Comparison of ENCODE assay signal across 8 mouse cellular contexts in the genomic region with DNA sequence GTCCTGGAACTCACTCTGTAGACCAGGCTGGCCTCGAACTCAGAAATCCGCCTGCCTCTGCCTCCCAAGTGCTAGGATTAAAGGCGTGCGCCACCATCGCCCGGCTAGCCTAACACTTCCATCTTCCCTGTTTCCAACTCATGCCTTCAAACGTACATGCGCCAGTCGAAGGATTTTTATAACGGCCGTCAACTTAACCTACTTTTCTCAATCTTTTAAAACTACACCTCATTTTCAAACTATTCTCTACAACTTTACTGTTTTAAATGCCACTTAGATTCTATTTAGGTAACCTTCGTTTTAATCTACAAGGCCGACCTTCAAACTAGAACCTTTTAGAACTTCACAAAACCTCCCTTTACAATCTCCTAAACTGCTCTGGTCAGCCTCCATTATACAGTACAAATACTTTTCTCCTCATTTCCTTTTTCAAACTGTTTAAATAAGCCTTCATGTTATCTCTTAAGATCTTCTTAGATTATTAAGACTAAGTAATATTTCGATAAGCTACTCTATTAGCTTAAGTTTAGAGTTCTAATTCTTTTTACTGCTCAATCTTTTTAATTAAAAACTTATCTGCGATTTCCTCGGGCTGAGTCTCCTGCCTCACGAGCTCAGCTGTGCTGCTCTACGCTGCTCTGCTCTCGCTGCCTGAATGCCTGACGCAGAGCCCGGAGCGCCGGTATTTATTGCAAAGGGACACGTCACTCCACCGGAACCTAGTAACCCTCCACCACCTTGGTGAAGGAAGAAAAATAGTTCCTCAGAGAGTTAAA. TPM values are rescaled to one million over a fixed set of nuclear protein-coding genes. Genes with fewer than 3 reads are reported as not detected.
A peak's percentile ranks its signal among the peaks of the same experiment; 100 is the strongest.
DNase-seq lines count a peak whose midpoint lies in the region; ATAC-seq and TF ChIP-seq lines count a peak whose summit lies in the region.

No protein-coding gene starts in this region.

- no peak for TF ChIP-seq CTCF in intestine, postnatal 0 days (IDR thresholded peaks at IDR 0.05; ENCODE audit: low read depth)

- peak overlapping the region; percentile 100 for H3K27ac ChIP-seq in intestine, postnatal 0 days (ENCODE audit: low read depth, low read length)
- peak overlapping the region; percentile 100 for H3K27ac ChIP-seq in midbrain, embryonic 10.5 days (replicated peaks)

- no peaks in the 10 kb centered on the region for H3K27me3 ChIP-seq in intestine, postnatal 0 days (replicated peaks; ENCODE audit: control insufficient read depth, insufficient read depth, low read length)
- no peaks in the 10 kb centered on the region for H3K27me3 ChIP-seq in midbrain, embryonic 10.5 days (ENCODE audit: low read depth, poor library complexity, severe bottlenecking)

- H3K9ac ChIP-seq in intestine, postnatal 0 days (ENCODE audit: low read depth, low read length) = peak overlapping the region; percentile 97

- intact Hi-C loops in left cerebral cortex, postnatal 36 days (cut with DNase I) = loop anchor here (2.0 kb wide), 1 partner anchor 15 kb away; no protein-coding TSS in a partner anchor

- ATAC-seq in intestine, postnatal 0 days = peak; percentile 50

- H3K9me3 ChIP-seq in intestine, postnatal 0 days (ENCODE audit: control insufficient read depth) = no peaks in the 10 kb centered on the region
- H3K9me3 ChIP-seq in midbrain, embryonic 10.5 days (replicated peaks) = no peaks in the 10 kb centered on the region

- H3K4me2 ChIP-seq in intestine, postnatal 0 days (replicated peaks; ENCODE audit: low read depth) = peak overlapping the region; percentile 86

- DNase-seq in adrenal gland, postnatal 10 days = peak; percentile 98
- peak; percentile 97 for DNase-seq in embryo, embryonic 9.5 days (ENCODE audit: extremely low spot score)
- peak; percentile 94 to 95 for DNase-seq in gastrocnemius, postnatal 4 days (ENCODE audit: low spot score in 2 of 2)
- peak; percentile 94 to 96 for DNase-seq in left cerebral cortex, postnatal 36 days (ENCODE audit: low spot score in 2 of 2)
- peak; percentile 94 for DNase-seq in midbrain, embryonic 10.5 days (ENCODE audit: low spot score)
- peak; percentile 92 to 93 for DNase-seq in right cerebral cortex, postnatal 36 days (ENCODE audit: low spot score in 2 of 2)
- peak; percentile 90 to 98 for DNase-seq in urinary bladder, postnatal 4 days (ENCODE audit: low spot score in 2 of 2)

- peak overlapping the region; percentile 82 for H3K4me3 ChIP-seq in intestine, postnatal 0 days (ENCODE audit: low read depth, low read length)
- H3K4me3 ChIP-seq in midbrain, embryonic 10.5 days = peak overlapping the region; percentile 99

- WGBS in intestine, postnatal 0 days = under 1% methylated on average over 25 of the region's 25 CpGs
- WGBS in midbrain, embryonic 10.5 days = under 1% methylated on average over 25 of the region's 25 CpGs

- peaks cover 8% of the 10 kb centered on the region for H3K4me1 ChIP-seq in intestine, postnatal 0 days (replicated peaks; ENCODE audit: control insufficient read depth, insufficient read depth, low read length)
- H3K4me1 ChIP-seq in midbrain, embryonic 10.5 days = peaks cover 60% of the 10 kb centered on the region

- peaks cover 15% of the 10 kb centered on the region for H3K36me3 ChIP-seq in intestine, postnatal 0 days (ENCODE audit: control insufficient read depth, insufficient read depth)
- peaks cover 39% of the 10 kb centered on the region for H3K36me3 ChIP-seq in midbrain, embryonic 10.5 days

RNA-seq across cellular contexts. Expression of a gene that starts 31.0 kb away (rescaled TPM):
- total RNA-seq in adrenal gland, postnatal 10 days (2021) = 10 to 100 TPM; 86.7 to 96.5 TPM
- total RNA-seq in gastrocnemius, postnatal 4 days (2021) = 10 to 100 TPM; 71.7 to 75.6 TPM
- polyA plus RNA-seq in intestine, postnatal 0 days (2015; fragmentation: Nextera tagmentation; extraction: Ambion mirVana) = 43.8 and 48.8 TPM in 2 replicates
- total RNA-seq in left cerebral cortex, postnatal 36 days (2021) = 10 to 100 TPM; 90.5 to 98.8 TPM
- 68.3 and 71.3 TPM in 2 replicates for polyA plus RNA-seq in midbrain, embryonic 10.5 days (2016; fragmentation: Nextera tagmentation; extraction: Ambion mirVana)

Comparison
In these comparisons a context has a peak if more than half of its experiments do, and no peak if none do; other contexts are left out.
1. Peak in every context shown above with its lines: DNase-seq, ATAC-seq, H3K4me3 ChIP-seq and H3K27ac ChIP-seq.